ENCODE assay signal across 17 mouse cellular contexts in genomic region chr11:117491408-117492208, GRCm38 (mm10). TPM values are rescaled to one million over a fixed set of nuclear protein-coding genes. Genes with fewer than 3 reads are reported as not detected.
DNase-seq lines count a peak whose midpoint lies in the region; ATAC-seq and TF ChIP-seq lines count a peak whose summit lies in the region.
"Had no signal": no experiment of that assay in that cellular context is flagged by ENCODE, and none has a peak within 500 bp of the region (broad histone marks: within the 10 kb centered on the region; RNA-seq: fewer than 3 reads in every experiment).

No protein-coding gene starts in this region.

- WGBS in embryonic facial prominence, embryonic 13.5 days, result 41% methylated on average over 16 of the region's 17 CpGs
- 77% methylated on average over 16 of the region's 17 CpGs for WGBS in hindbrain, embryonic 11.5 days
- 66% methylated on average over 17 of the region's 17 CpGs for WGBS in limb, embryonic 15.5 days
- WGBS in stomach, postnatal 0 days, result 74% methylated on average over 17 of the region's 17 CpGs

- H3K9ac ChIP-seq in embryonic facial prominence, embryonic 13.5 days, result 0 out of 2 replicates have a peak overlapping the region, but pooled peaks have one; percentile 11
- H3K9ac ChIP-seq in hindbrain, embryonic 11.5 days (ENCODE audit: low read depth, low read length), result no peak overlapping the region
- H3K9ac ChIP-seq in limb, embryonic 15.5 days, result no peak overlapping the region
- H3K9ac ChIP-seq in stomach, postnatal 0 days (ENCODE audit: low read length), result no peak overlapping the region
- H3K9ac ChIP-seq: liver, postnatal 0 days had no signal

- H3K27me3 ChIP-seq in embryonic facial prominence, embryonic 13.5 days, result peaks cover 8% of the 10 kb centered on the region; the same call in 1 of the 2 replicates
- no peaks in the 10 kb centered on the region for H3K27me3 ChIP-seq in hindbrain, embryonic 11.5 days (ENCODE audit: control insufficient read depth, insufficient read depth, low read length)
- H3K27me3 ChIP-seq in limb, embryonic 15.5 days, result 0 out of 2 replicates have a peak, but pooled peaks cover 4% of the 10 kb centered on the region
- H3K27me3 ChIP-seq in stomach, postnatal 0 days (ENCODE audit: control insufficient read depth, insufficient read depth, low read length), result no peaks in the 10 kb centered on the region

- peak; percentile 12; the same call in 1 of the 2 replicates for ATAC-seq in embryonic facial prominence, embryonic 13.5 days (ENCODE audit: insufficient number of reproducible peaks, insufficient read depth, low FRiP score, low TSS enrichment, low read depth)
- no peak for ATAC-seq in hindbrain, embryonic 11.5 days (ENCODE audit: low FRiP score)
- ATAC-seq in limb, embryonic 15.5 days (ENCODE audit: insufficient number of reproducible peaks, low FRiP score, low TSS enrichment, low read depth), result 0 out of 2 replicates have a peak, but pooled peaks have one; percentile 49
- no peak for ATAC-seq in stomach, postnatal 0 days (ENCODE audit: low FRiP score, low TSS enrichment)
- ATAC-seq: intestine, postnatal 0 days; liver, postnatal 0 days had no signal

- no peak overlapping the region for H3K4me3 ChIP-seq in embryonic facial prominence, embryonic 13.5 days
- H3K4me3 ChIP-seq in hindbrain, embryonic 11.5 days (ENCODE audit: low read depth, low read length), result no peak overlapping the region
- H3K4me3 ChIP-seq in limb, embryonic 15.5 days, result no peak overlapping the region
- H3K4me3 ChIP-seq in stomach, postnatal 0 days (ENCODE audit: low read depth, low read length), result no peak overlapping the region
- H3K4me3 ChIP-seq: myocyte had no signal

- peak overlapping the region; percentile 80 for H3K27ac ChIP-seq in embryonic facial prominence, embryonic 13.5 days
- H3K27ac ChIP-seq in hindbrain, embryonic 11.5 days (ENCODE audit: low read depth, low read length), result peak overlapping the region; percentile 54
- no peak overlapping the region for H3K27ac ChIP-seq in limb, embryonic 15.5 days
- no peak overlapping the region for H3K27ac ChIP-seq in stomach, postnatal 0 days (replicated peaks)

- peaks cover 42% of the 10 kb centered on the region for H3K4me1 ChIP-seq in embryonic facial prominence, embryonic 13.5 days
- peaks cover 12% of the 10 kb centered on the region for H3K4me1 ChIP-seq in hindbrain, embryonic 11.5 days (replicated peaks; ENCODE audit: control insufficient read depth, insufficient read depth, low read length)
- peaks cover 12% of the 10 kb centered on the region for H3K4me1 ChIP-seq in limb, embryonic 15.5 days
- no peaks in the 10 kb centered on the region for H3K4me1 ChIP-seq in stomach, postnatal 0 days (replicated peaks; ENCODE audit: control insufficient read depth, insufficient read depth)

- H3K4me2 ChIP-seq in embryonic facial prominence, embryonic 13.5 days, result peak overlapping the region; percentile 27
- H3K4me2 ChIP-seq in hindbrain, embryonic 11.5 days (replicated peaks; ENCODE audit: low read depth, low read length), result no peak overlapping the region; the same call in 1 of the 2 replicates
- H3K4me2 ChIP-seq in limb, embryonic 15.5 days, result no peak overlapping the region
- H3K4me2 ChIP-seq in stomach, postnatal 0 days (replicated peaks; ENCODE audit: low read depth), result no peak overlapping the region

- peak; percentile 33 for DNase-seq in ES-CJ7 (ENCODE audit: low read depth, low spot score)
- no peak for DNase-seq in hindbrain, embryonic 11.5 days (ENCODE audit: low spot score)
- DNase-seq in urinary bladder, postnatal 25 days (ENCODE audit: low spot score), result no peak
- no peak for DNase-seq in stomach, postnatal 0 days (ENCODE audit: low spot score)
- no peak for DNase-seq in adrenal gland, postnatal 4 days (ENCODE audit: low spot score in 2 of 2)
- DNase-seq in retina, embryonic 14.5 days (ENCODE audit: low spot score), result no peak
- DNase-seq: adrenal gland, postnatal 10 days; gastrocnemius, postnatal 36 days; liver, postnatal 0 days; lung, postnatal 4 days; spleen, adult 18-20 months had no signal

- H3K9me3 ChIP-seq in embryonic facial prominence, embryonic 13.5 days, result 0 out of 2 replicates have a peak, but pooled peaks cover 4% of the 10 kb centered on the region
- no peaks in the 10 kb centered on the region for H3K9me3 ChIP-seq in hindbrain, embryonic 11.5 days (ENCODE audit: control insufficient read depth, low read length)
- no peaks in the 10 kb centered on the region for H3K9me3 ChIP-seq in limb, embryonic 15.5 days
- 0 out of 2 replicates have a peak, but pooled peaks cover 2% of the 10 kb centered on the region for H3K9me3 ChIP-seq in stomach, postnatal 0 days (ENCODE audit: control insufficient read depth, low read length)

- TF ChIP-seq EP300 in stomach, postnatal 0 days (optimal IDR thresholded peaks at IDR 0.05), result no peak

- TF ChIP-seq CTCF in stomach, postnatal 0 days (IDR thresholded peaks at IDR 0.05; ENCODE audit: low read depth), result no peak

- H3K36me3 ChIP-seq in embryonic facial prominence, embryonic 13.5 days, result no peaks in the 10 kb centered on the region
- H3K36me3 ChIP-seq in hindbrain, embryonic 11.5 days (ENCODE audit: control insufficient read depth, insufficient read depth, low read length), result no peaks in the 10 kb centered on the region
- H3K36me3 ChIP-seq in limb, embryonic 15.5 days, result no peaks in the 10 kb centered on the region
- no peaks in the 10 kb centered on the region for H3K36me3 ChIP-seq in stomach, postnatal 0 days (ENCODE audit: control insufficient read depth, insufficient read depth, low read length)

RNA-seq across cellular contexts. Expression of gene Gm11733, which starts 7.4 kb away (rescaled TPM):
- polyA plus RNA-seq in embryonic facial prominence, embryonic 13.5 days (2015; fragmentation: Nextera tagmentation; extraction: Ambion mirVana), result not detected in 2 replicates
- not detected in 2 replicates for polyA plus RNA-seq in hindbrain, embryonic 11.5 days (2014; fragmentation: Nextera tagmentation; extraction: Ambion mirVana)
- 0.06 TPM in 1 of 2 replicates, not detected in the other for polyA plus RNA-seq in limb, embryonic 15.5 days (2015; fragmentation: Nextera tagmentation; extraction: Ambion mirVana)
- polyA plus RNA-seq in stomach, postnatal 0 days (2015; fragmentation: Nextera tagmentation; extraction: Ambion mirVana), result not detected in 2 replicates
- not detected for total RNA-seq in adrenal gland, postnatal 4 days (2021)
- total RNA-seq: adrenal gland, postnatal 10 days; gastrocnemius, postnatal 36 days had no signal
- polyA plus RNA-seq: heart, embryonic 16.5 days; intestine, postnatal 0 days; liver, postnatal 0 days; myocyte; testis, adult 2 months had no signal

Comparison
In these comparisons a context has a peak if more than half of its experiments do, and no peak if none do; other contexts are left out.
1. ATAC-seq: peak in embryonic facial prominence, embryonic 13.5 days (single experiment) and limb, embryonic 15.5 days (single experiment); none in hindbrain, embryonic 11.5 days (single experiment) and stomach, postnatal 0 days (single experiment).
2. H3K27ac ChIP-seq: peak in embryonic facial prominence, embryonic 13.5 days (single experiment) and hindbrain, embryonic 11.5 days (single experiment); none in limb, embryonic 15.5 days (single experiment) and stomach, postnatal 0 days (single experiment).